Mouse (Mus musculus) lung, adult 18-20 months (tissue): ENCODE measurements around the gene Ace3.
A peak's percentile ranks its signal among the peaks of the same experiment; 100 is the strongest.

Source experiments
- DNase-seq, 2 experiments: peaks; one replicate each; pipeline ENCODE4 v3.0.0; 2022; ENCODE audit warnings: mixed read lengths in 2 of 2

The Ace3 gene

GRCm38 (mm10) chr11:105994375-105994774, at the start of gene Ace3:
Gene Ace3 (plus strand): TSS chr11:105994675.
- DNase-seq: no peak

DNA sequence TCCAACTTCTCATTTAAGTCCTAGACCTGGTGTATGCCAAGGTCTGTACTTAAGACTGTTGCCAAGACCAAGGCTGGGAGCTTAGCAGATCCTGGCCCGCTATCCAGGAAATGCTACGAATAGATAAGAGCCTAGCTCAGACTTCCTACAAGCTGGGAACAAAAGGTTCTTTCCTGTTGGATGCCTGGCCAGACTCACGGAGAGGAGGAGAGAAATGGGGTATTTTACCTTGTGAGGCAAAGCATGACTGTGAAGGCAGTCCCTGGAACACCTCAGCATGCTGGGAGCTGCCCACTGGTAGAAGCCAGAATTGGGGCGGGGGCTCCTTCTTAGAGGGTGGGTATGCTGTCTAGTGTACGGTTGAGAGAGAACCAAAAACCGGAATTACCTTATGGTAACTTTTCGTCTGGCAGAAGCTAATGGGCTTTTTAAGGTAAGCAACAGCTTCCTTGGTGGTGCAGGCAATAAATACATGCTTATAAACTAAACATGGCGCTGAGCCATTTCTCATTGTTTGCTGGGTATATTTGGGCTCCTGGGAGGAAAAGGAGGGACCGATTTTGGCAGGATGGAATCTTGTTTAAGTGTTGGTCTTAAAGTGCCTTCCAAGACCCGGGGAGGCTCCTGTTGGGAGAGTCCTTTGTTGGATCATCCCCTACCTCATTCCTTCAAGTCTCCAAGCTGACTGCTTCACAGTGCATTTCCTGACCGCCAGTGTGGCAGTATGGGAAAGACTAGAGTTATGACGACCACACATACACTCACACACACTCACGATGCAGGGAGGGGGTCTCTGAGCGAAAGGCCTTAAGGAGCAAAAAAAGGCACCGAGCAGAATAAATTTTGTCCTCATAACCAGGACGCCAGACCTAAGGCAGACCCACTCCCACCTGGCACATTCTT, 49.5 kb upstream of the Ace3 start:
- peak; percentile 78 to 86 for DNase-seq

GRCm38 (mm10) chr11:105946694-105947154, 47.8 kb upstream of the Ace3 start:
- peak; percentile 61 to 76 for DNase-seq

- no peak for DNase-seq
Measured at GRCm38 (mm10) chr11:105948255-105948654, 46.2 kb upstream of the Ace3 start.

GRCm38 (mm10) chr11:105950519-105950918, 44.0 kb upstream of the Ace3 start:
- DNase-seq: no peak

GRCm38 (mm10) chr11:105951601-105952044, 42.9 kb upstream of the Ace3 start:
- no peak for DNase-seq

GRCm38 (mm10) chr11:105952111-105952510, 42.4 kb upstream of the Ace3 start:
- DNase-seq: no peak

GRCm38 (mm10) chr11:105952911-105953386, 41.5 kb upstream of the Ace3 start, which contains the start of gene Cyb561:
Gene Cyb561 (minus strand): TSS chr11:105953336.
- no peak for DNase-seq

- peak; percentile 68 to 75 for DNase-seq
Measured at GRCm38 (mm10) chr11:105953402-105953801, 41.1 kb upstream of the Ace3 start.

DNA sequence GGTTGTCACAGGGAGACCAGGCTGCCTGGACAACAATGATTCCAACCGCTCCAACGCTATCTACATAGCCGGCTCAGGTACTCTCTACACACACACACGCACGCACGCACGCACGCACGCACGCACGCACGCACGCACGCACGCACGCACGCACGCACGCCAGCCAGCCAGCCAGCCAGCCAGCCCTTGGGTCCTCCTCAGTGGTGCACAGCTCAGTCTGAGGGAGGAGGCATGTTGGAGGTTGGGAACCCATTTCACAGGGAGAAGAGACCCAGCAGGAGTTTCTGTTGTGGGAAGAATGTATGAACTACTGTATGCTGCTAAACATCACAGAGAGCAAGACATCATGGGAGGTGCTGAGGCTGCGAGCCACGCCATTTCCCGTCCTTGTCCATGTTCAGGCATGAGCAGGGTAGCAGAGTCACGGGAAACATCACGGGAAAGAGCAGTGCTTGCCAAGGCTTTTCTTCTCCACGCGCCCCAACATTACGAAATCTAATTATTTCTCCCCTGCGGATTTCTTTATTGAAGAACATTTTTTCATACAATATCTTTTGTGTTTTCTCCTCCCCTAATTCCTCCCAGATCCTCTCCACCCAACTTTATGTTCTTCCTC, 38.6 kb upstream of the Ace3 start:
- DNase-seq: no peak

DNA sequence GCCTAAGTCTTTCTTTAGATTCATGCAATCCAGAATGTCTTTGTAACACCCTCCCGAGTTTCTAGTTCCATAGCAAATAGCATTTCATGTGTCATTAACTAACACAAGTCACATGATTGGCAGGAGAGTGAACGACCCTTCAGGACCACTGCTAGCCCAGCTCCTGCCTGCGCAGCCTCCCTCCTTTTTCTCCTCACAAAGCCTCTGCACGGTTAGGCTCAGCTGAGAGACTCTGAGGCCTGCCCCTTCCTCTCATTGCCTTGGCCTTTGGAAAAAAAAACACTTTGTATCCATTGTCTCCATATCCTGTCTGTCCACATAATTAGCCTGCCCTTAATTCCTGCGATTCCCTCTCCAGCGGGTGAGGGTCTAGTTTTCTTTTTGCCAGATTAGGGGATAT, 37.0 kb upstream of the Ace3 start:
- no peak for DNase-seq

DNA sequence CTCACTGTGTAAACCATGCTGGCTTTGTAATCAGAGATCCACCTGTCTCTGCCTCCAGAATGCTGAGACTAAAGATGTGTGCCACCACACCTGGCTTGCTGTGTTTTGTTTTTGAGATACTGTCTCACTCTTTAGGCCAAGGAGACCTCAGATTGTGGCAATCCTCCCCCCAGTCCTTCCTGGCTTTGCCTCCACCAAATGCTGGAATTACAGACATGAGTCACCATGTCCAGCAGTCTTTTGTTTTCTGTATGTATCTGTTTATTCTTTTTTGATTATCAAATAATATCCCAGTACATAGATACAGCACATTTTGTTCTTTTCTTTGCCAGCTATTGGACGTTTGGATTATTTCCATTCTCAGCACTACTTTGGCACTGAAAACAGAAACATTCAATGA, 35.9 kb upstream of the Ace3 start:
- peak; percentile 29 to 66 for DNase-seq

DNA sequence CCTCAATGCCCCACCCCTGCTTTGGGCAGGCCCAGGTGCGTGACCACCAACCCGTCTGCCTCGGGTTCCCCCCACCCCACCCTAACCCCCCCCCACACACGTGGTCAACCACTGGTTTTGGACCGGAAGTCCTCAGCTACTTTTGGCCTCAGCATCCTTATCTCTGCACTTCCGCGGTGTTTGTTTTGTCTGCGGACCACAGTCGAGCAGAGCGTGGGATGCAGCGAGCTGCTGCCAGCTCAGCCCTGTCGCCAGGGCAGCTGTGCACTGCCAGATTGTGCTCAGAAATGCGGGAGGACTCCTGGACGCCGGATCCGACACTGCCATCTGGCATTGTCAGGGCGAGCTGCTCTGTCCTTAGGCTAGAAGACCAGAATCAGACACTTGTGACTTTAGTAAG, 35.1 kb upstream of the Ace3 start:
- DNase-seq: peak; percentile 40 to 69

GRCm38 (mm10) chr11:105964691-105965090, 29.8 kb upstream of the Ace3 start:
- DNase-seq: no peak

- DNase-seq: no peak
Measured at GRCm38 (mm10) chr11:105966288-105966687, 28.2 kb upstream of the Ace3 start.

GRCm38 (mm10) chr11:105967741-105968574, 26.5 kb upstream of the Ace3 start, which contains the start of gene Ace:
Gene Ace (plus strand): TSS chr11:105967945.
- DNase-seq: peak; percentile 59 to 68

DNA sequence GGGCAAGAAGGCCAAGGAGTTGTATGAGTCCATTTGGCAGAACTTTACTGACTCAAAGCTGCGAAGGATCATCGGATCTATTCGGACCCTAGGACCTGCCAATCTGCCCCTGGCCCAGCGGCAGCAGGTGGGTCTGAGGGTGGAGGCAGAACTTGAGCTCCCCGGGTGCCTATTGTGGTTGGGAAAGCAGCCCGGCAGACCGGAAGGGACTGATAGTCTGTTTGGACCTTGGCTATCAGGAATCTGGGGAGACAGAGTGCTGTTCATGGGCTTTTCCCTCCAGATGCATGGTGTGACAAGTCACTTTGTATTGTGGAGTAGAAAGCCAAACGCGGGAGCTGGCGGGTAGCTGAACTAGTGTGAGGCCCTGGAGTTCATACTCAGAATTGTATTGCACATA, 25.5 kb upstream of the Ace3 start:
- DNase-seq: no peak

- DNase-seq: peak; percentile 75 to 85
Measured at GRCm38 (mm10) chr11:105969516-105969915, 25.0 kb upstream of the Ace3 start.

DNA sequence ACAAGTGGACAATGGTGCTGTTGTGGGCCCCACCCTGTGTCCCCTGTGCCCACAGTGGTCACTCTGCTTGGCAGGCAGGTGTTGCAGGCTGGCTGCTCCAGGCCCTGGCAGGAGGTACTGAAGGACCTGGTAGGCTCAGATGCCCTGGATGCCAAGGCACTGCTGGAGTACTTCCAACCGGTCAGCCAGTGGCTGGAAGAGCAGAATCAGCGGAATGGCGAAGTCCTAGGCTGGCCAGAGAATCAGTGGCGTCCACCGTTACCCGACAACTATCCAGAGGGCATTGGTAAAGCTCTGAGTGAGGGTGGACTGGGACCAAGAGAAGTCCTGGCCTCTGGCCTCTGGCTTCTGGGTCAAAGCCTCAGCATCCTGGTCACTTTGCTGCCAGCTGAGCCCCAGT, 19.9 kb upstream of the Ace3 start:
- no peak for DNase-seq

- DNase-seq: peak; percentile 19 to 29
Measured at GRCm38 (mm10) chr11:105975050-105975449, 19.4 kb upstream of the Ace3 start.

GRCm38 (mm10) chr11:105975636-105976035, 18.8 kb upstream of the Ace3 start:
- DNase-seq: no peak

- no peak for DNase-seq
Measured at GRCm38 (mm10) chr11:105978232-105978631, 16.2 kb upstream of the Ace3 start.

GRCm38 (mm10) chr11:105978634-105979033, 15.8 kb upstream of the Ace3 start:
- peak; percentile 40 to 65 for DNase-seq
